Mouse (Mus musculus) lung, postnatal 0 days (tissue): Measurements from ENCODE around the gene Eci2.

Source experiments
- CTCF ChIP-seq: IDR thresholded peaks from 2 replicates; pipeline ENCODE4 v1.5.1; 2016; ENCODE audit warnings: antibody characterized with exemption, mild to moderate bottlenecking
- EP300 ChIP-seq: IDR thresholded peaks from 2 replicates; pipeline ENCODE4 v1.6.1; 2016; ENCODE audit warnings: antibody characterized with exemption, mild to moderate bottlenecking, control low read depth

- TF ChIP-seq CTCF (no peak), EP300 (peak; percentile 86)
Measured at GRCm38 (mm10) chr13:35066033-35066432, 39.1 kb upstream of the Eci2 start.
